Mouse (Mus musculus) forebrain, embryonic 14.5 days (tissue): ENCODE data around the gene Mmp9. TPM values are rescaled to one million over a fixed set of nuclear protein-coding genes. Genes with fewer than 3 reads are reported as not detected.

Source experiments
- ATAC-seq: fragments of 200-750 bp; cut with Nextera tagmentation; 2 replicates; pipeline ENCODE4 v1.8.0; 2017; ENCODE audit warnings: mild to moderate bottlenecking, moderate library complexity
- DNase-seq: peaks from one replicate; pipeline ENCODE4 v3.0.0-alpha.2; 2015; ENCODE audit warnings: low spot score
- H3K27ac ChIP-seq: fragments of 300-500 bp; sonication (generic); 2 replicates; pipeline ENCODE4 v1.5.1; 2014; ENCODE audit warnings: low read depth, mild to moderate bottlenecking, control low read depth, low read length, moderate library complexity
- H3K27me3 ChIP-seq: fragments of 300-500 bp; sonication (generic); replicated peaks from 2 replicates; pipeline ENCODE4 v1.6.1; 2014; ENCODE audit warnings: low read length, control low read depth, mixed read lengths; ENCODE audit not compliant: control insufficient read depth, insufficient read depth
- H3K36me3 ChIP-seq: fragments of 300-500 bp; sonication (generic); 2 replicates; pipeline ENCODE4 v1.6.1; 2014; ENCODE audit warnings: low read length, control low read depth; ENCODE audit not compliant: control insufficient read depth, insufficient read depth
- H3K4me1 ChIP-seq: fragments of 300-500 bp; sonication (generic); 2 replicates; pipeline ENCODE4 v1.6.1; 2014; ENCODE audit warnings: antibody characterized with exemption, low read length, control low read depth; ENCODE audit not compliant: control insufficient read depth, insufficient read depth
- H3K4me2 ChIP-seq: fragments of 300-500 bp; sonication (generic); 2 replicates; pipeline ENCODE4 v1.6.1; 2014; ENCODE audit warnings: mild to moderate bottlenecking, control low read depth, low read length
- H3K4me3 ChIP-seq: fragments of 300-500 bp; sonication (generic); 2 replicates; pipeline ENCODE4 v1.5.1; 2014; ENCODE audit warnings: low read depth, low read length, control low read depth
- H3K9ac ChIP-seq: fragments of 300-500 bp; sonication (generic); 2 replicates; pipeline ENCODE4 v1.6.1; 2014; ENCODE audit warnings: mild to moderate bottlenecking, low read length, control low read depth, moderate library complexity
- H3K9me3 ChIP-seq: fragments of 300-500 bp; sonication (generic); replicated peaks from 2 replicates; pipeline ENCODE4 v1.6.1; 2016; ENCODE audit warnings: low read length, control low read depth, mixed read lengths; ENCODE audit not compliant: control insufficient read depth
- whole genome bisulfite sequencing: fragments of 180-500 bp; shearing (Covaris S2); extraction: QIAGEN DNeasy Blood & Tissue Kit; methylation state at CpG from one replicate; pipeline ENCODE4 v1.1.7; 2014; 5-methylcytosine and 5-hydroxymethylcytosine counted together
- polyA plus RNA-seq: library from polyadenylated mRNA; unstranded; fragments of >200 nt; fragmentation: Nextera tagmentation; extraction: Ambion mirVana; gene quantifications from 2 replicates; pipeline ENCODE4 v1.2.1, GENCODE M21; 2014

Mmp9 gene
- polyA plus RNA-seq, 1 experiment from 2014 or later = 12.8 TPM

DNA sequence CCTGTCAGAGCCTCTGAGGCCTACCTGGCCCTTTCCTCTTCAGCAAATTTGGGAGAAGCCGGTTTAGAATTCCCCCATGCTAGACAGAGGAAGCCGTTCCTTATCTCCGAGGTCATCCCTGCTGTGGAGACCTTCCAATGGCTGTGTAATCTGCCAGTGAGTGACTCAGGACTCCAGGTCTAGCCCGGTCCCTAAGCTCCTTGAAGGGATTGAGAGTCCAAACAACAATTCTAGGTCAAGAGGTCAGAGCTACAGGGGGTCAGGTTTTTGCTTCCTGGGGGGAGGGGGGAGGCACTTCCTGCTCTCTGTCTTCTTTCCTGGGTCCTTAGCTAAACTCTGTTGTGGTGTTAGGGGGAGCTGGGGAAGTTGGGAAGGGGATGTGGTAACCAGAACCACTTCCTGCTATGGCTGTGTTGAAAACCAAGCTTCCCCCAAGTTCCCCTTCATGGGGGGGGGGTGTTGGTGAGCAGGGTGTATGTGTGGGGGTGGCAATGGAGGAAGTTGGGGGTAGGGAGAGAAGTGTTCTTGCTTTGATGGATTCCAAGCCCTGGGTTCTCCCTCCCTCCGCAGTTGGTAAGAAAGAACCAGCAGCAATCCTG, 2.2 kb downstream of the Mmp9 start:
- Histone ChIP-seq H3K4me2 (no peak overlapping the region), H3K27me3 (peaks cover 16% of the 10 kb centered on the region; the same call in 1 of the 2 replicates)
- DNase-seq = no peak

DNA sequence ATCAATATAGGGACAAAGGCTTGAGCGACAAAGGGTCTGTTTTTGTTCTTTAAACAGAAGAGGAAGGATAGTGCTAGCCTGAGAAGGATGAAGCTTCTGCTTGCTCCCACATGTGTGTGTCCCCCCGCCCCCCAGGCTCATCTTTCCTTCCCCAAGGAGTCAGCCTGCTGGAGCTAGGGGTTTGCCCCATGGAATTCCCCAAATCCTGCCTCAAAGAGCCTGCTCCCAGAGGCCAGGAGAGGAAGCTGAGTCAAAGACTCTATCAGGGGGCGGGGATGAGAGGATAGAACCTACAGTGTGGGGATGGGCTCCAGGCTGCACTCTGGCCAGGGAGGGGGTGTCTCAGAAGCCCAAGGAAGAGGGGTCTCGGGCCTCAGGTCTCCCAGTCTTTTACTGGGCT, 6.9 kb downstream of the Mmp9 start:
- DNase-seq = no peak
- peaks cover 49% of the 10 kb centered on the region for H3K27me3 ChIP-seq
- WGBS = 29% methylated on average over 4 of the region's 4 CpGs
- no peak overlapping the region for H3K27ac ChIP-seq
- no peak overlapping the region for H3K9ac ChIP-seq
- no peak overlapping the region for H3K4me2 ChIP-seq
- H3K4me1 ChIP-seq = no peaks in the 10 kb centered on the region
- H3K9me3 ChIP-seq = no peaks in the 10 kb centered on the region
- H3K4me3 ChIP-seq = no peak overlapping the region
- H3K36me3 ChIP-seq = no peaks in the 10 kb centered on the region
- no peak for ATAC-seq

More for the DNA sequence above, 2.2 kb downstream of the Mmp9 start:
- no peaks in the 10 kb centered on the region for H3K9me3 ChIP-seq
- no peak overlapping the region for H3K9ac ChIP-seq
- H3K4me1 ChIP-seq = peaks cover 12% of the 10 kb centered on the region; the same call in 1 of the 2 replicates
- 17% methylated on average over 5 of the region's 5 CpGs for WGBS
- no peaks in the 10 kb centered on the region for H3K36me3 ChIP-seq
- H3K27ac ChIP-seq = no peak overlapping the region
- ATAC-seq = no peak
- no peak overlapping the region for H3K4me3 ChIP-seq

DNA sequence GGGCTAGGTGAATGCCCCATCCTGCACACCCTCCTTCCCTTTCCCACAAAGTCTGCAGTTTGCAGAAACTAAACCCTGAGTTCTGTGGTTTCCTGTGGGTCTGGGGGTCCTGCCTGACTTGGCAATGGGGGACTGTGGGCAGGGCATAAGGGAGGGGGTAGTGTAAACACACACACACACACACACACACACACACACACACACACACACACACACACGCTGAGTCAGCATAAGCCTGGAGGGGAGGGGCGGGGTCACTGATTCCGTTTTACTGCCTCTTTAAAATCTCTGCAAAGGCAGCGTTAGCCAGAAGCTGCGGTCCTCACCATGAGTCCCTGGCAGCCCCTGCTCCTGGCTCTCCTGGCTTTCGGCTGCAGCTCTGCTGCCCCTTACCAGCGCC, 7.3 kb downstream of the Mmp9 start:
- no peak for ATAC-seq
- Histone ChIP-seq H3K9me3 (no peaks in the 10 kb centered on the region), H3K27me3 (peaks cover 50% of the 10 kb centered on the region), H3K36me3 (no peaks in the 10 kb centered on the region), H3K4me1 (no peaks in the 10 kb centered on the region), H3K4me2 (no peak overlapping the region), H3K9ac (no peak overlapping the region), H3K4me3 (no peak overlapping the region), H3K27ac (no peak overlapping the region)
- 3% methylated on average over 5 of the region's 7 CpGs for WGBS
- no peak for DNase-seq

GRCm38 (mm10) chr2:164948962-164949361, 8.4 kb downstream of the Mmp9 start:
- Histone ChIP-seq H3K36me3 (no peaks in the 10 kb centered on the region), H3K9ac (peak overlapping the region; percentile 32; the same call in 1 of the 2 replicates), H3K9me3 (no peaks in the 10 kb centered on the region), H3K27ac (no peak overlapping the region), H3K4me1 (no peaks in the 10 kb centered on the region), H3K4me2 (0 out of 2 replicates have a peak overlapping the region, but pooled peaks have one; percentile 20), H3K4me3 (peak overlapping the region; percentile 11; the same call in 1 of the 2 replicates), H3K27me3 (peaks cover 50% of the 10 kb centered on the region)
- DNase-seq = no peak
- 5% methylated on average over 25 of the region's 25 CpGs for WGBS
- ATAC-seq = no peak

DNA sequence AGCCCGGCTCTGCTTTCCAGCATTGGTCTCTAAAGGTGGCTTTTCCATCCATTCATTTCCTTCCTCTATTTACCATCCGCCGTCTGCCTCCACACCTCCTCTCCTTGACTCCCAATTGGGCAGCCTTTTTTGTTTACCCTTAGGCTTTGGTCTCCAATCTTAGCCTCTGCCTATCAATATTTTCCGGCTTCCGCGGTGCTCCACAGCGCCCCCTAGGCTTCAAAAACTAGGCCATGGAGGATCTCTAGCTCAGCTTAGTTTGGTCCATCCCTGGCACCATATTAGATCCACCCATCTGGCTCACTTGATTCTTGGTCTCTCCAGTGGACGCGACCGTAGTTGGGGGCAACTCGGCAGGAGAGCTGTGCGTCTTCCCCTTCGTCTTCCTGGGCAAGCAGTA, 9.9 kb downstream of the Mmp9 start:
- Histone ChIP-seq H3K36me3 (no peaks in the 10 kb centered on the region), H3K4me1 (no peaks in the 10 kb centered on the region), H3K27me3 (peaks cover 51% of the 10 kb centered on the region), H3K4me3 (no peak overlapping the region), H3K9me3 (no peaks in the 10 kb centered on the region), H3K27ac (no peak overlapping the region), H3K4me2 (no peak overlapping the region), H3K9ac (no peak overlapping the region)
- DNase-seq = no peak
- ATAC-seq = no peak
- 27% methylated on average over 13 of the region's 13 CpGs for WGBS

- Histone ChIP-seq H3K36me3 (no peaks in the 10 kb centered on the region), H3K9me3 (no peaks in the 10 kb centered on the region), H3K9ac (no peak overlapping the region), H3K4me1 (no peaks in the 10 kb centered on the region), H3K4me3 (no peak overlapping the region), H3K4me2 (no peak overlapping the region), H3K27me3 (peaks cover 50% of the 10 kb centered on the region), H3K27ac (no peak overlapping the region)
- ATAC-seq (no peak), DNase-seq (no peak)
- WGBS = 81% methylated on average over 4 of the region's 4 CpGs
Observed at GRCm38 (mm10) chr2:164951745-164952144, 11.2 kb downstream of the Mmp9 start.

GRCm38 (mm10) chr2:164952448-164952847, 11.9 kb downstream of the Mmp9 start:
- WGBS = 38% methylated on average over 13 of the region's 13 CpGs
- H3K36me3 ChIP-seq = no peaks in the 10 kb centered on the region
- no peaks in the 10 kb centered on the region for H3K4me1 ChIP-seq
- H3K9ac ChIP-seq = no peak overlapping the region
- no peak overlapping the region for H3K4me3 ChIP-seq
- ATAC-seq = no peak
- no peak overlapping the region for H3K4me2 ChIP-seq
- H3K9me3 ChIP-seq = no peaks in the 10 kb centered on the region
- peaks cover 43% of the 10 kb centered on the region for H3K27me3 ChIP-seq
- no peak for DNase-seq
- H3K27ac ChIP-seq = no peak overlapping the region

GRCm38 (mm10) chr2:164953224-164953623, 12.6 kb downstream of the Mmp9 start:
- H3K4me2 ChIP-seq = peak overlapping the region; percentile 15; the same call in 1 of the 2 replicates
- ATAC-seq = peak; percentile 85
- peaks cover 36% of the 10 kb centered on the region for H3K27me3 ChIP-seq

GRCm38 (mm10) chr2:164955725-164956124, 15.1 kb downstream of the Mmp9 start:
- ATAC-seq (no peak), DNase-seq (no peak)
- H3K4me1 ChIP-seq = no peaks in the 10 kb centered on the region
- H3K9ac ChIP-seq = no peak overlapping the region
- peaks cover 11% of the 10 kb centered on the region for H3K27me3 ChIP-seq
- H3K36me3 ChIP-seq = no peaks in the 10 kb centered on the region
- WGBS = 66% methylated on average over 4 of the region's 4 CpGs
- no peaks in the 10 kb centered on the region for H3K9me3 ChIP-seq
- H3K27ac ChIP-seq = no peak overlapping the region
- no peak overlapping the region for H3K4me2 ChIP-seq
- no peak overlapping the region for H3K4me3 ChIP-seq

More at GRCm38 (mm10) chr2:164953224-164953623, 12.6 kb downstream of the Mmp9 start:
- no peaks in the 10 kb centered on the region for H3K36me3 ChIP-seq
- H3K27ac ChIP-seq = no peak overlapping the region
- H3K4me1 ChIP-seq = no peaks in the 10 kb centered on the region
- H3K4me3 ChIP-seq = no peak overlapping the region
- H3K9me3 ChIP-seq = no peaks in the 10 kb centered on the region
- no peak overlapping the region for H3K9ac ChIP-seq
- WGBS = 1% methylated on average over 21 of the region's 21 CpGs
- DNase-seq = peak; percentile 84
